Mouse (Mus musculus) CD8-positive naive resting alpha-beta T cell, adult 57 days (primary cell): ENCODE results near the gene Psmb4. TPM values are rescaled to one million over a fixed set of nuclear protein-coding genes. Genes with fewer than 3 reads are reported as not detected.

Experiments
- total RNA-seq: library from RNA; stranded (reverse); gene quantifications from one replicate; pipeline ENCODE4 v1.2.4, GENCODE M21; 2023

Gene Psmb4
- total RNA-seq: 195 TPM

GRCm38 (mm10) chr3:94886316-94887224 lies at the start of gene Psmb4:
TSS of gene Psmb4 (minus strand) at chr3:94886961.

GRCm38 (mm10) chr3:94932809-94933564 lies 46.2 kb upstream of the Psmb4 start, which contains the start of gene Selenbp1:
TSS of gene Selenbp1 (plus strand) at chr3:94933056.

GRCm38 (mm10) chr3:94837183-94837890 lies 49.4 kb downstream of the Psmb4 start, which contains the start of gene Pogz:
TSS of gene Pogz (plus strand) at chr3:94837567.

Other genes starting within 250 kb of the Psmb4 start
- not detected for gene Gm10972, start 243.8 kb downstream of the Psmb4 start, total RNA-seq
- gene Tuft1, start 228.1 kb downstream of the Psmb4 start, total RNA-seq: 2.1 TPM
- not detected for gene Selenbp2, start 193.4 kb downstream of the Psmb4 start, total RNA-seq
- gene Cgn, start 100.5 kb downstream of the Psmb4 start, total RNA-seq: 1.4 TPM
- 74.0 TPM for gene Pogz, start 49.4 kb downstream of the Psmb4 start, total RNA-seq
- 1.2 TPM for gene Selenbp1, start 46.1 kb upstream of the Psmb4 start, total RNA-seq
- gene Rfx5, start 67.1 kb upstream of the Psmb4 start, total RNA-seq: 28.3 TPM
- 39.0 TPM for gene Pi4kb, start 87.8 kb upstream of the Psmb4 start, total RNA-seq
- gene Zfp687, start 128.5 kb upstream of the Psmb4 start, total RNA-seq: 51.4 TPM
- gene Psmd4, start 155.7 kb upstream of the Psmb4 start, total RNA-seq: 127 TPM
- 54.4 TPM for gene Pip5k1a, start 220.0 kb upstream of the Psmb4 start, total RNA-seq
- gene Vps72, start 224.1 kb upstream of the Psmb4 start, total RNA-seq: 48.9 TPM
- gene Tmod4, start 237.5 kb upstream of the Psmb4 start, total RNA-seq: 2.5 TPM
- 99.1 TPM for gene Scnm1, start 247.1 kb upstream of the Psmb4 start, total RNA-seq
- 5.1 TPM for gene Lysmd1, start 247.1 kb upstream of the Psmb4 start, total RNA-seq